Mouse (Mus musculus): ENCODE measurements around the gene Ccl1.

The Ccl1 gene

GRCm38 (mm10) chr11:82305590-82305989 lies at the start of gene Ccl1:
TSS of gene Ccl1 (minus strand) at chr11:82305690.
- no peak for DNase-seq (ENCODE audit: low spot score in 2 of 2)

GRCm38 (mm10) chr11:82351039-82351438 lies 45.5 kb upstream of the Ccl1 start:
- peak; percentile 49 to 61 for DNase-seq (ENCODE audit: low spot score in 2 of 2)

GRCm38 (mm10) chr11:82340900-82341299 lies 35.4 kb upstream of the Ccl1 start:
- no peak for DNase-seq (ENCODE audit: low spot score in 2 of 2)

- DNase-seq (ENCODE audit: low spot score in 2 of 2): no peak
Observed at GRCm38 (mm10) chr11:82340416-82340815, 34.9 kb upstream of the Ccl1 start.

- no peak for DNase-seq (ENCODE audit: low spot score in 2 of 2)
Observed at GRCm38 (mm10) chr11:82339921-82340401, 34.5 kb upstream of the Ccl1 start.

GRCm38 (mm10) chr11:82313153-82313552 lies 7.7 kb upstream of the Ccl1 start:
- DNase-seq (ENCODE audit: low spot score in 2 of 2): no peak

- no peak for DNase-seq (ENCODE audit: low spot score in 2 of 2)
Observed at GRCm38 (mm10) chr11:82310336-82311045, 5.0 kb upstream of the Ccl1 start.

- no peak for DNase-seq (ENCODE audit: low spot score in 2 of 2)
Observed at GRCm38 (mm10) chr11:82297895-82298294, 7.6 kb downstream of the Ccl1 start.

GRCm38 (mm10) chr11:82290841-82291240 lies 14.6 kb downstream of the Ccl1 start:
- DNase-seq (ENCODE audit: low spot score in 2 of 2): no peak

GRCm38 (mm10) chr11:82274149-82274812 lies 31.2 kb downstream of the Ccl1 start:
- DNase-seq (ENCODE audit: low spot score in 2 of 2): peak in 1 of 2 experiments; percentile 7

GRCm38 (mm10) chr11:82259131-82259530 lies 46.4 kb downstream of the Ccl1 start:
- DNase-seq (ENCODE audit: low spot score in 2 of 2): no peak

- DNase-seq (ENCODE audit: low spot score in 2 of 2): peak; percentile 39 to 52
Observed at GRCm38 (mm10) chr11:82255601-82256000, 49.9 kb downstream of the Ccl1 start.

- DNase-seq (ENCODE audit: low spot score in 2 of 2): no peak
Observed at GRCm38 (mm10) chr11:82253421-82253820, 52.1 kb downstream of the Ccl1 start.

GRCm38 (mm10) chr11:82251251-82251650 lies 54.2 kb downstream of the Ccl1 start:
- no peak for DNase-seq (ENCODE audit: low spot score in 2 of 2)

GRCm38 (mm10) chr11:82249945-82250344 lies 55.5 kb downstream of the Ccl1 start:
- DNase-seq (ENCODE audit: low spot score in 2 of 2): no peak

- DNase-seq (ENCODE audit: low spot score in 2 of 2): no peak
Observed at GRCm38 (mm10) chr11:82237439-82237838, 68.1 kb downstream of the Ccl1 start.

GRCm38 (mm10) chr11:82235551-82236207 lies 69.8 kb downstream of the Ccl1 start:
- peak; percentile 18 to 47 for DNase-seq (ENCODE audit: low spot score in 2 of 2)

- DNase-seq (ENCODE audit: low spot score in 2 of 2): no peak
Observed at GRCm38 (mm10) chr11:82233991-82234390, 71.5 kb downstream of the Ccl1 start.

- no peak for DNase-seq (ENCODE audit: low spot score in 2 of 2)
Observed at GRCm38 (mm10) chr11:82226976-82227375, 78.5 kb downstream of the Ccl1 start.

- no peak for DNase-seq (ENCODE audit: low spot score in 2 of 2)
Observed at GRCm38 (mm10) chr11:82225936-82226335, 79.6 kb downstream of the Ccl1 start.

GRCm38 (mm10) chr11:82216531-82216930 lies 89.0 kb downstream of the Ccl1 start:
- DNase-seq (ENCODE audit: low spot score in 2 of 2): no peak

- DNase-seq (ENCODE audit: low spot score in 2 of 2): no peak
Observed at GRCm38 (mm10) chr11:82214405-82214804, 91.1 kb downstream of the Ccl1 start.
